In genomic region chr15:93227764-93228079, GRCm38 (mm10) we compare ENCODE assay signal across 8 mouse cellular contexts. TPM values are rescaled to one million over a fixed set of nuclear protein-coding genes. Genes with fewer than 3 reads are reported as not detected.
DNase-seq lines count a peak whose midpoint lies in the region; ATAC-seq lines count a peak whose summit lies in the region.

No protein-coding gene starts in this region.

- H3K27ac ChIP-seq in hindbrain, embryonic 13.5 days, result peak overlapping the region; percentile 45

- peaks cover 14% of the 10 kb centered on the region for H3K4me1 ChIP-seq in hindbrain, embryonic 13.5 days (replicated peaks)

- no peaks in the 10 kb centered on the region for H3K9me3 ChIP-seq in hindbrain, embryonic 13.5 days

- peak; percentile 74 for DNase-seq in heart, adult 11 months
- DNase-seq in heart, postnatal 25 days (ENCODE audit: low spot score), result no peak
- peak; percentile 26 for DNase-seq in MN1 (ENCODE audit: low spot score)
- DNase-seq in embryo, embryonic 10 days (ENCODE audit: low spot score), result peak; percentile 77
- peak; percentile 26 to 57 for DNase-seq in left cerebral cortex, postnatal 10 days (ENCODE audit: extremely low spot score in 1 of 2, low spot score in 2 of 2)
- DNase-seq in neural tube, embryonic 10.5 days (ENCODE audit: extremely low spot score, low spot score), result peak; percentile 31
- no peak for DNase-seq in urinary bladder, adult 2 months (ENCODE audit: low spot score)

- H3K27me3 ChIP-seq in hindbrain, embryonic 13.5 days, result no peaks in the 10 kb centered on the region

- intact Hi-C loops in heart, postnatal 25 days (cut with DNase I), result no loop called here
- intact Hi-C loops in left cerebral cortex, postnatal 10 days (cut with DNase I), result no loop called here

- H3K36me3 ChIP-seq in hindbrain, embryonic 13.5 days, result no peaks in the 10 kb centered on the region

- 32% methylated on average over 6 of the region's 6 CpGs for WGBS in hindbrain, embryonic 13.5 days

- no peak overlapping the region for H3K4me3 ChIP-seq in hindbrain, embryonic 13.5 days

- peak; percentile 73 for ATAC-seq in hindbrain, embryonic 13.5 days (ENCODE audit: low FRiP score)

- H3K4me2 ChIP-seq in hindbrain, embryonic 13.5 days, result no peak overlapping the region

- 0 out of 2 replicates have a peak overlapping the region, but pooled peaks have one; percentile 11 for H3K9ac ChIP-seq in hindbrain, embryonic 13.5 days

RNA-seq across cellular contexts. Expression of gene Gxylt1, which starts 47.3 kb away (rescaled TPM):
- 10 to 100 TPM; 10.6 to 11.0 TPM for total RNA-seq in heart, postnatal 25 days (2021)
- polyA plus RNA-seq in hindbrain, embryonic 13.5 days (2015; fragmentation: Nextera tagmentation; extraction: Ambion mirVana), result 7.8 and 8.7 TPM in 2 replicates
- 10 to 100 TPM; 10.7 to 10.8 TPM for total RNA-seq in left cerebral cortex, postnatal 10 days (2021)
- 5.9 and 8.2 TPM in 2 replicates for polyA plus RNA-seq in urinary bladder, adult 2 months (2012; rRNA removed)

Comparison
In these comparisons a context has a peak if more than half of its experiments do, and no peak if none do; other contexts are left out.
1. DNase-seq: peak in heart, adult 11 months (single experiment), MN1 (single experiment), embryo, embryonic 10 days (single experiment), left cerebral cortex, postnatal 10 days (2 of 2) and neural tube, embryonic 10.5 days (single experiment); none in heart, postnatal 25 days (single experiment) and urinary bladder, adult 2 months (single experiment).